In the genomic region with DNA sequence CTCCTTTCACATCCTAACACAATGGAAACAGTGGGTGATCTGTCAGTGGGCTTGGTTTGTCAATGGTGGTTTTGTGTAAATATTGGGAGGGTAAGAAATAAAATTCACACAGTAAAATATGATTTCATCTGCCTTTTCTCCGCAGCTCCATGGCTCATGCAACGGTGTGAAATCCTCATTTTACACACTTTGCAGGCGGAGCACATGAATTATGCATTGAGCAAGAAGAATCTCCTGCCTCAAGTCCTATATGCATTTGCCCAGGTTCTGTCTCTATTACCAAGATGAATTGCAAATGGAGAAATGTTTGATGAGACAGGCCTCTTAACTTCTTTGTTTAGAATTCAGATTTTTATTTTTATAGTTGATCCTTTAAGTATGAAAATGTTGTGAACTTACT, we compare ENCODE assay signal across 20 mouse cellular contexts.
DNase-seq lines count a peak whose midpoint lies in the region; ATAC-seq lines count a peak whose summit lies in the region.
"Had no signal": no experiment of that assay in that cellular context is flagged by ENCODE, and none has a peak within 500 bp of the region (broad histone marks: within the 10 kb centered on the region; RNA-seq: fewer than 3 reads in every experiment).

No protein-coding gene starts in this region.

- DNase-seq in heart, adult 11 months = peak; percentile 36
- DNase-seq in heart, adult 8-10 months (ENCODE audit: low spot score) = no peak
- no peak for DNase-seq in midbrain, embryonic 10.5 days (ENCODE audit: low spot score)
- peak; percentile 43 for DNase-seq in brain, adult 2 months (ENCODE audit: low read depth, low spot score)
- peak; percentile 32 for DNase-seq in telencephalon, adult 2 months (ENCODE audit: low read depth, low spot score)
- DNase-seq: adrenal gland, adult 2 months; adrenal gland, postnatal 25 days; cerebellum, adult 11-12 months; cerebellum, adult 9-10 months; cerebellum, postnatal 25 days; gastrocnemius, postnatal 36 days; heart, adult 18-20 months; heart, postnatal 14 days had no signal

- no peaks in the 10 kb centered on the region for H3K36me3 ChIP-seq in midbrain, embryonic 15.5 days (replicated peaks)
- peaks cover 46% of the 10 kb centered on the region for H3K36me3 ChIP-seq in midbrain, embryonic 10.5 days

- ATAC-seq in midbrain, embryonic 15.5 days (replicated peaks) = peak; percentile 78
- ATAC-seq: forebrain, embryonic 16.5 days had no signal

- WGBS in midbrain, embryonic 15.5 days = 34% methylated on average over 3 of the region's 3 CpGs
- WGBS in midbrain, embryonic 10.5 days = 89% methylated on average over 3 of the region's 3 CpGs

- H3K4me2 ChIP-seq in midbrain, embryonic 15.5 days = no peak overlapping the region
- H3K4me2 ChIP-seq: embryonic facial prominence, embryonic 12.5 days; forebrain, embryonic 12.5 days; heart, embryonic 11.5 days; heart, embryonic 15.5 days; hindbrain, embryonic 14.5 days had no signal

- no peak overlapping the region for H3K9ac ChIP-seq in midbrain, embryonic 15.5 days
- H3K9ac ChIP-seq: embryonic facial prominence, embryonic 12.5 days; forebrain, embryonic 12.5 days; heart, embryonic 15.5 days; hindbrain, embryonic 14.5 days had no signal

- H3K4me1 ChIP-seq in midbrain, embryonic 15.5 days = peaks cover 10% of the 10 kb centered on the region
- peaks cover 4% of the 10 kb centered on the region; the same call in 1 of the 2 replicates for H3K4me1 ChIP-seq in midbrain, embryonic 10.5 days
- H3K4me1 ChIP-seq: embryonic facial prominence, embryonic 12.5 days; forebrain, embryonic 12.5 days; heart, embryonic 15.5 days had no signal

- no peaks in the 10 kb centered on the region for H3K9me3 ChIP-seq in midbrain, embryonic 15.5 days
- no peaks in the 10 kb centered on the region for H3K9me3 ChIP-seq in midbrain, embryonic 10.5 days (replicated peaks)
- H3K9me3 ChIP-seq: embryonic facial prominence, embryonic 12.5 days; forebrain, embryonic 12.5 days; heart, embryonic 15.5 days had no signal

- no peak overlapping the region for H3K4me3 ChIP-seq in midbrain, embryonic 15.5 days
- H3K4me3 ChIP-seq in midbrain, embryonic 10.5 days = no peak overlapping the region
- H3K4me3 ChIP-seq: embryonic facial prominence, embryonic 12.5 days; forebrain, embryonic 12.5 days; heart, embryonic 15.5 days had no signal

- peak overlapping the region; percentile 30; the same call in 1 of the 2 replicates for H3K27ac ChIP-seq in midbrain, embryonic 15.5 days
- H3K27ac ChIP-seq in midbrain, embryonic 10.5 days (replicated peaks) = no peak overlapping the region
- H3K27ac ChIP-seq: embryonic facial prominence, embryonic 12.5 days; forebrain, embryonic 12.5 days; heart, embryonic 15.5 days had no signal

- H3K27me3 ChIP-seq in midbrain, embryonic 15.5 days (replicated peaks) = no peaks in the 10 kb centered on the region
- no peaks in the 10 kb centered on the region for H3K27me3 ChIP-seq in midbrain, embryonic 10.5 days (ENCODE audit: low read depth, poor library complexity, severe bottlenecking)
- H3K27me3 ChIP-seq: embryonic facial prominence, embryonic 12.5 days; forebrain, embryonic 12.5 days; heart, embryonic 15.5 days had no signal

Comparison
In these comparisons a context has a peak if more than half of its experiments do, and no peak if none do; other contexts are left out.
1. DNase-seq: peak in heart, adult 11 months (single experiment), brain, adult 2 months (single experiment) and telencephalon, adult 2 months (single experiment); none in heart, adult 8-10 months (single experiment) and midbrain, embryonic 10.5 days (single experiment).